ENCODE assay signal across 9 mouse cellular contexts in genomic region chr6:83057790-83058189, GRCm38 (mm10). TPM values are rescaled to one million over a fixed set of nuclear protein-coding genes. Genes with fewer than 3 reads are reported as not detected.
DNase-seq lines count a peak whose midpoint lies in the region; ATAC-seq and TF ChIP-seq lines count a peak whose summit lies in the region.
"Had no signal": no experiment of that assay in that cellular context is flagged by ENCODE, and none has a peak within 500 bp of the region (broad histone marks: within the 10 kb centered on the region; RNA-seq: fewer than 3 reads in every experiment).

Gene Dqx1, plus strand, starts transcription at chr6:83057844.

- TF ChIP-seq POLR2A in CH12.LX (IDR thresholded peaks at IDR 0.05; ENCODE audit: low read depth, low read length) = no peak; the same call in 1 of the 2 replicates

- H3K9ac ChIP-seq in CH12.LX (ENCODE audit: insufficient read depth, low read depth) = no peak within 1 kb of the TSS
- peak within 1 kb of the TSS; percentile 23 for H3K9ac ChIP-seq in intestine, embryonic 15.5 days
- no peak within 1 kb of the TSS for H3K9ac ChIP-seq in liver, embryonic 14.5 days (replicated peaks)

- H3K4me3 ChIP-seq in erythroblast, embryonic 14.5 days (replicated peaks) = peak within 1 kb of the TSS; percentile 45
- no peak within 1 kb of the TSS for H3K4me3 ChIP-seq in CH12.LX (replicated peaks in 1 of 3; ENCODE audit: low read depth in 2 of 3, low read length in 2 of 3, poor library complexity in 1 of 3)
- peak within 1 kb of the TSS; percentile 31 for H3K4me3 ChIP-seq in intestine, embryonic 15.5 days (replicated peaks)
- peak within 1 kb of the TSS; percentile 33 to 39 for H3K4me3 ChIP-seq in liver, embryonic 14.5 days (ENCODE audit: insufficient read depth in 1 of 2, low read depth in 2 of 2, low read length in 2 of 2)
- H3K4me3 ChIP-seq: left cerebral cortex, adult 2 months had no signal

- TF ChIP-seq RAD21 in CH12.LX (IDR thresholded peaks at IDR 0.05; ENCODE audit: low read depth, low read length) = no peak

- H3K79me2 ChIP-seq in CH12.LX (replicated peaks; ENCODE audit: control insufficient read depth, extremely low read depth, insufficient read depth, poor library complexity, severe bottlenecking) = peaks cover 32% of the 10 kb centered on the region

- 37% methylated on average over 3 of the region's 3 CpGs for WGBS in intestine, embryonic 15.5 days
- WGBS in liver, embryonic 14.5 days (ENCODE audit: insufficient replicate concordance) = 82% methylated on average over 3 of the region's 3 CpGs

- in situ Hi-C loops in CH12.LX (cut with MboI; ENCODE audit: low pct_ligation_motif_present, low pct_unique_long_range_greater_than_20kb, low sequenced_read_pairs) = no loop called here

- H3K27ac ChIP-seq in CH12.LX (ENCODE audit: insufficient read depth, low read depth) = no peak within 1 kb of the TSS
- H3K27ac ChIP-seq in intestine, embryonic 15.5 days = peak within 1 kb of the TSS; percentile 72
- no peak within 1 kb of the TSS for H3K27ac ChIP-seq in liver, embryonic 14.5 days
- H3K27ac ChIP-seq: left cerebral cortex, adult 2 months had no signal

- peaks cover 53% of the 10 kb centered on the region for H3K4me1 ChIP-seq in erythroblast, embryonic 14.5 days (ENCODE audit: control insufficient read depth)
- H3K4me1 ChIP-seq in CH12.LX (ENCODE audit: control insufficient read depth in 1 of 2, insufficient read depth in 2 of 2) = peaks cover 8 to 17% of the 10 kb centered on the region in 2 experiments
- peaks cover 22% of the 10 kb centered on the region for H3K4me1 ChIP-seq in intestine, embryonic 15.5 days (replicated peaks)
- peaks cover 10 to 16% of the 10 kb centered on the region in 2 experiments for H3K4me1 ChIP-seq in liver, embryonic 14.5 days (replicated peaks; ENCODE audit: control insufficient read depth in 2 of 2, insufficient read depth in 2 of 2, low read length in 1 of 2)

- no peaks in the 10 kb centered on the region for H3K9me3 ChIP-seq in erythroblast, embryonic 14.5 days (ENCODE audit: control insufficient read depth, low read length)
- no peaks in the 10 kb centered on the region for H3K9me3 ChIP-seq in CH12.LX (replicated peaks; ENCODE audit: low read length)
- H3K9me3 ChIP-seq in intestine, embryonic 15.5 days = no peaks in the 10 kb centered on the region
- no peaks in the 10 kb centered on the region for H3K9me3 ChIP-seq in liver, embryonic 14.5 days (ENCODE audit: control insufficient read depth, low read length)

- no peak for TF ChIP-seq CTCF in CH12.LX (conservative IDR thresholded peaks at IDR 0.05 in 1 of 2, IDR thresholded peaks at IDR 0.05 in 1 of 2; ENCODE audit: low read depth in 2 of 2, low read length in 2 of 2)
- TF ChIP-seq CTCF in liver, embryonic 14.5 days (IDR thresholded peaks at IDR 0.05; ENCODE audit: low read depth) = no peak

- H3K4me2 ChIP-seq in CH12.LX (ENCODE audit: insufficient read depth, low read depth, poor library complexity, severe bottlenecking) = no peak within 1 kb of the TSS
- peak within 1 kb of the TSS; percentile 50 for H3K4me2 ChIP-seq in intestine, embryonic 15.5 days (replicated peaks)
- H3K4me2 ChIP-seq in liver, embryonic 14.5 days (ENCODE audit: low read depth) = peak within 1 kb of the TSS; percentile 45

- peaks cover 22% of the 10 kb centered on the region for H3K27me3 ChIP-seq in erythroblast, embryonic 14.5 days (ENCODE audit: control insufficient read depth)
- no peaks in the 10 kb centered on the region for H3K27me3 ChIP-seq in CH12.LX (replicated peaks)
- peaks cover 13% of the 10 kb centered on the region for H3K27me3 ChIP-seq in intestine, embryonic 15.5 days (replicated peaks)
- peaks cover 2% of the 10 kb centered on the region; the same call in 1 of the 2 replicates for H3K27me3 ChIP-seq in liver, embryonic 14.5 days (ENCODE audit: control insufficient read depth, insufficient read depth, low read length)

- H3K36me3 ChIP-seq in erythroblast, embryonic 14.5 days (ENCODE audit: control insufficient read depth) = peaks cover 69% of the 10 kb centered on the region
- peaks cover 20 to 61% of the 10 kb centered on the region in 2 experiments for H3K36me3 ChIP-seq in CH12.LX (replicated peaks in 1 of 2; ENCODE audit: control insufficient read depth in 1 of 2, insufficient read depth in 1 of 2, low read length in 1 of 2)
- peaks cover 9% of the 10 kb centered on the region; the same call in 1 of the 2 replicates for H3K36me3 ChIP-seq in intestine, embryonic 15.5 days
- peaks cover 23% of the 10 kb centered on the region for H3K36me3 ChIP-seq in liver, embryonic 14.5 days (replicated peaks; ENCODE audit: control insufficient read depth, insufficient read depth, low read depth)

- ATAC-seq in erythroblast, adult 5-6 weeks (replicated peaks; ENCODE audit: low FRiP score, poor library complexity, severe bottlenecking) = no peak
- ATAC-seq in intestine, embryonic 15.5 days = peak; percentile 75
- no peak for ATAC-seq in liver, embryonic 14.5 days (ENCODE audit: insufficient read depth)

- DNase-seq in CH12.LX (ENCODE audit: extremely low read depth) = no peak
- DNase-seq in liver, embryonic 14.5 days (ENCODE audit: low read depth in 3 of 3, low spot score in 3 of 3) = peak in 2 of 3 experiments; percentile 43 to 46
- no peak for DNase-seq in natural killer cell, adult 2 months (ENCODE audit: low spot score in 2 of 2)
- no peak for DNase-seq in thymus, postnatal 36 days
- DNase-seq in heart, adult 8-10 months (ENCODE audit: low spot score) = no peak

- dilution Hi-C loops in CH12.LX (cut with MboI; ENCODE audit: extremely low pct_ligation_motif_present, extremely low pct_unique_long_range_greater_than_20kb, low sequenced_read_pairs) = no loop called here

- no peak for TF ChIP-seq EP300 in CH12.LX (IDR thresholded peaks at IDR 0.05; ENCODE audit: low read length)
- TF ChIP-seq EP300 in liver, embryonic 14.5 days (IDR thresholded peaks at IDR 0.05; ENCODE audit: low read depth) = no peak

TF ChIP-seq in CH12.LX, 34 proteins besides CTCF, POLR2A, EP300 and RAD21:
- TF ChIP-seq HCFC1 (IDR thresholded peaks at IDR 0.05; ENCODE audit: low read depth, low read length) (peak; percentile 77), MEF2A (IDR thresholded peaks at IDR 0.05; ENCODE audit: borderline replicate concordance, low read depth, low read length) (no peak)
TF ChIP-seq in CH12.LX: peak in this region for 1.

RNA-seq across cellular contexts. Expression of gene Dqx1, which starts in this region (rescaled TPM):
- 0.14 and 0.18 TPM in 2 replicates for polyA plus RNA-seq in erythroblast, embryonic 14.5 days (2012)
- 1.7 and 3.5 TPM in 2 replicates for total RNA-seq in erythroblast, adult 5-6 weeks (2015; ENCODE audit: low replicate concordance)
- 4.2 and 6.7 TPM in 2 replicates for total RNA-seq in erythroblast, adult 5-6 weeks (2017; ENCODE audit: low replicate concordance)
- total RNA-seq in CH12.LX (2012; rRNA removed) (2.2 and 2.7 TPM in 2 replicates), CH12.LX (2014; rRNA removed) (0.99 and 1.3 TPM in 2 replicates)
- polyA plus RNA-seq in CH12.LX (2012; ENCODE audit: insufficient read length, low read depth) = 2.9 and 3.5 TPM in 2 replicates
- polyA plus RNA-seq in intestine, embryonic 15.5 days (2015; fragmentation: Nextera tagmentation; extraction: Ambion mirVana) = 14.0 and 14.9 TPM in 2 replicates
- polyA plus RNA-seq in liver, embryonic 14.5 days (2012; rRNA removed) = 7.7 and 7.8 TPM in 2 replicates
- 2.9 and 3.1 TPM in 2 replicates for polyA plus RNA-seq in liver, embryonic 14.5 days (2014; fragmentation: Nextera tagmentation; extraction: Ambion mirVana)
- total RNA-seq in heart, adult 8-10 months (2022) = 1 to 10 TPM in 1 of 4 experiments, under 1 TPM in 3; 0.55 to 1.4 (median 0.84) TPM

Comparison
In these comparisons a context has a peak if more than half of its experiments do, and no peak if none do; other contexts are left out.
1. H3K4me3 ChIP-seq: peak in erythroblast, embryonic 14.5 days (single experiment), intestine, embryonic 15.5 days (single experiment) and liver, embryonic 14.5 days (2 of 2); none in CH12.LX (0 of 3).
2. DNase-seq: peak in liver, embryonic 14.5 days (2 of 3); none in CH12.LX (single experiment), natural killer cell, adult 2 months (0 of 2), thymus, postnatal 36 days (0 of 2) and heart, adult 8-10 months (single experiment).